Mouse (Mus musculus) ES-E14 (cell line): ENCODE data around the gene Atp2c2.

ENCODE experiments used
- CHD2 ChIP-seq: IDR thresholded peaks from 2 replicates; pipeline ENCODE4 v1.6.1; 2014; ENCODE audit warnings: mild to moderate bottlenecking, low read depth, low read length, inconsistent platforms
- MAFK ChIP-seq: IDR thresholded peaks from 2 replicates; pipeline ENCODE4 v1.6.1; 2014; ENCODE audit warnings: mild to moderate bottlenecking, low read depth, low read length, inconsistent platforms; ENCODE audit not compliant: insufficient read depth
- ZNF384 ChIP-seq: IDR thresholded peaks from 2 replicates; pipeline ENCODE4 v1.6.1; 2012; ENCODE audit warnings: low read depth, low read length, inconsistent platforms

DNA sequence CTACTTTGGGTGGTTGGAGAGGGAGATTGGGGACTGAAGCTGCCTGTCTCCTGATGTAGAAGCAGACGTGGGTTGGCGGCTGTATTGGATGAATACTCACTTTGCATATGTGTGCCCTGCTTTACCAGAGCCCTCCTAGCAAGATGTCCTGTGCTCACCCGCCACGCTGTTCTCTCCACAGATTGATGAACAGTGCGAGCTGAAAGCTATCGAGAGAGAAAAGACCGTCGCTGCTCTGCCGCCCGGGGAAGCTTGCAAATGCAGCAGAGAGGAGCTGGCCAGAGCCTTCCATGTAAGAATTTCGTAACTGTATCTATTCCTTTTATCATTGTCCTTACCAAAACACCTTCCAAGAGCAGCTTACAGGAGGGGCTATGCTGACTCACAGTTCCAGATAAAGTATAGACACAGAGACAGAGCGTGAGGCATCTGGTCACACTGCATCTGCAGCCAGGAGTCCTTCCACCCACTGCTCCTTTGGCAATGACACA lies 19.2 kb downstream of the Atp2c2 start:
- TF ChIP-seq CHD2 (no peak), ZNF384 (no peak), MAFK (no peak)
